Mouse (Mus musculus) MN1 (cell line): ENCODE measurements around the gene Ccdc116.

Source experiments
- DNase-seq: peaks from one replicate; pipeline ENCODE4 v3.0.0-alpha.2; 2016; ENCODE audit warnings: low spot score

Gene Ccdc116

GRCm38 (mm10) chr16:17127292-17127691 lies 19.7 kb downstream of the Ccdc116 start:
- DNase-seq, result peak; percentile 80

GRCm38 (mm10) chr16:17124871-17125520 lies 22.0 kb downstream of the Ccdc116 start, which contains the start of gene 2610318N02Rik:
Gene 2610318N02Rik (minus strand): TSS chr16:17125167.
- peak; percentile 94 for DNase-seq

- peak; percentile 50 for DNase-seq
Observed at GRCm38 (mm10) chr16:17124119-17124870, 22.7 kb downstream of the Ccdc116 start.

- peak; percentile 26 for DNase-seq
Observed at GRCm38 (mm10) chr16:17121569-17121968, 25.5 kb downstream of the Ccdc116 start.

GRCm38 (mm10) chr16:17117309-17117799 lies 29.7 kb downstream of the Ccdc116 start:
- no peak for DNase-seq

- peak; percentile 77 for DNase-seq
Observed at GRCm38 (mm10) chr16:17110771-17111743, 36.0 kb downstream of the Ccdc116 start, which contains the start of gene Ppil2. Gene Ppil2 (minus strand): TSS chr16:17111257.

- DNase-seq, result no peak
Observed at GRCm38 (mm10) chr16:17104600-17104999, 42.4 kb downstream of the Ccdc116 start.

GRCm38 (mm10) chr16:17102630-17103220 lies 44.3 kb downstream of the Ccdc116 start:
- DNase-seq, result no peak

- no peak for DNase-seq
Observed at GRCm38 (mm10) chr16:17096938-17097337, 50.1 kb downstream of the Ccdc116 start.
